Mouse (Mus musculus) lung, embryonic 15.5 days (tissue): ENCODE measurements around the gene Sim1. TPM values are rescaled to one million over a fixed set of nuclear protein-coding genes. Genes with fewer than 3 reads are reported as not detected.
A peak's percentile ranks its signal among the peaks of the same experiment; 100 is the strongest.

Experiments
- ATAC-seq: fragments of 200-750 bp; cut with Nextera tagmentation; 2 replicates; pipeline ENCODE4 v1.8.0; 2017; ENCODE audit warnings: moderate number of reproducible peaks, borderline replicate concordance; ENCODE audit not compliant: low FRiP score, low TSS enrichment; ENCODE audit errors: extremely low read depth
- H3K27ac ChIP-seq: fragments of 300-500 bp; sonication (generic); 2 replicates; pipeline ENCODE4 v1.5.1; 2015; ENCODE audit warnings: moderate library complexity, mild to moderate bottlenecking, inconsistent platforms
- H3K27me3 ChIP-seq: fragments of 300-500 bp; sonication (generic); 2 replicates; pipeline ENCODE4 v1.6.1; 2015; ENCODE audit warnings: inconsistent platforms
- H3K36me3 ChIP-seq: fragments of 300-500 bp; sonication (generic); 2 replicates; pipeline ENCODE4 v1.6.1; 2015; ENCODE audit warnings: inconsistent platforms
- H3K4me1 ChIP-seq: fragments of 300-500 bp; sonication (generic); 2 replicates; pipeline ENCODE4 v1.6.1; 2015; ENCODE audit warnings: inconsistent platforms
- H3K4me2 ChIP-seq: fragments of 300-500 bp; sonication (generic); 2 replicates; pipeline ENCODE4 v1.6.1; 2015; ENCODE audit warnings: inconsistent platforms, mild to moderate bottlenecking, moderate library complexity
- H3K4me3 ChIP-seq: fragments of 300-500 bp; sonication (generic); 2 replicates; pipeline ENCODE4 v1.5.1; 2015; ENCODE audit warnings: mild to moderate bottlenecking, inconsistent platforms
- H3K9ac ChIP-seq: fragments of 300-500 bp; sonication (generic); 2 replicates; pipeline ENCODE4 v1.6.1; 2015; ENCODE audit warnings: inconsistent platforms
- H3K9me3 ChIP-seq: fragments of 300-500 bp; sonication (generic); 2 replicates; pipeline ENCODE4 v1.6.1; 2016; ENCODE audit warnings: inconsistent platforms
- WGBS: fragments of 180-500 bp; shearing (Covaris S2); methylation state at CpG from one replicate; pipeline ENCODE4 v1.1.7; 2015; 5-methylcytosine and 5-hydroxymethylcytosine counted together
- polyA plus RNA-seq: library from polyadenylated mRNA; unstranded; fragments of >200 nt; fragmentation: Nextera tagmentation; extraction: Ambion mirVana; gene quantifications from 2 replicates; pipeline ENCODE4 v1.2.1, GENCODE M21; 2015

The Sim1 gene
- not detected in 2 replicates for polyA plus RNA-seq

- peak within 1 kb of the TSS; percentile 46 for H3K4me3 ChIP-seq
- H3K4me2 ChIP-seq, result peak within 1 kb of the TSS; percentile 75
- H3K27me3 ChIP-seq, result peaks cover 95% of the 10 kb centered on the region
- H3K27ac ChIP-seq, result no peak within 1 kb of the TSS
- H3K36me3 ChIP-seq, result no peaks in the 10 kb centered on the region
- ATAC-seq, result peak; percentile 90
- WGBS, result under 1% methylated on average over 60 of the region's 62 CpGs
- H3K4me1 ChIP-seq, result peaks cover 19% of the 10 kb centered on the region
- no peak within 1 kb of the TSS for H3K9ac ChIP-seq
- no peaks in the 10 kb centered on the region for H3K9me3 ChIP-seq
These were observed at the start of gene Sim1 for GRCm38 (mm10) chr10:50894170-50894991. Gene Sim1, plus strand, starts transcription at chr10:50894754.

DNA sequence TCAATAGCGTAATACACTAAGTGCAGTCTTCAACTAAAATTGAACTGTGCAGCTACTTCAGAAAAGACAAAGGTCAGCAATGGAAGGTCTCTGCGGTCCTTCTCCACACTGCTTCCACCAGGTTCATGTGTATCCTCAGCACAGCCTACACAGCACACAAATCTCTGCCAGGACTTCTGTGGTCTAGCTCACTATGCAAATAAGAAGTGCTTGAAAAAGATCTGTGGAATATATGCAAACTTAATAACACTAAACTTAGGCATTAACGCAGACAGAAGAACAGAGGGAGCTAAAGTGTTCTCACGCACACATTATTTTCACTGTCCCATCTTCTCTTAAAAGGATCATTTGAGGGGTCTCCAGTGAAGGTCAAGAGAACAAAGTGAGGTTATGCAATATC is 26.4 kb upstream of the Sim1 start:
- Histone ChIP-seq H3K9ac (no peak overlapping the region), H3K27ac (no peak overlapping the region), H3K9me3 (no peaks in the 10 kb centered on the region), H3K4me2 (no peak overlapping the region), H3K4me1 (no peaks in the 10 kb centered on the region), H3K36me3 (no peaks in the 10 kb centered on the region), H3K4me3 (no peak overlapping the region), H3K27me3 (no peaks in the 10 kb centered on the region)
- WGBS, result 62% methylated on average over 4 of the region's 4 CpGs
- no peak for ATAC-seq

DNA sequence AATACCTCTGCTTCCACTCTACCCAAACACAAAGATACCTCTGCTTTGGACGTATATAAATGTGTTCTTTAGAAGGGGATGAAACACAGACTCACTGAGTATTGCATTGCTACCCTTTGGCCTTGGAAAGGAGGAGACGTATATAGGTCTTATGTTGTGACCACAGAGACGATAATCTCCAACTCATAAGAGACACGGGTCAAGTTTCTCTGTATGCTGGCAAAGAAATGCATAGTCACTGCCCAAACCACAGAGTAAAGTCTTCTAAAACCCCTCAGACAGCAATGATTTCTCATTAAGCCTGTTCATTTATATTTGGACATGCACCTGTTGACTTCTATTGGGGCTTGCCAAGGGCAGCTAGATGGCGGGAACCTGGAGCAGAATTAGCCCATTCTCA is 17.6 kb upstream of the Sim1 start:
- no peaks in the 10 kb centered on the region for H3K27me3 ChIP-seq
- H3K4me3 ChIP-seq, result no peak overlapping the region
- H3K9me3 ChIP-seq, result no peaks in the 10 kb centered on the region
- H3K4me1 ChIP-seq, result no peaks in the 10 kb centered on the region
- H3K36me3 ChIP-seq, result no peaks in the 10 kb centered on the region
- 74% methylated on average over 5 of the region's 5 CpGs for WGBS
- H3K27ac ChIP-seq, result no peak overlapping the region
- H3K9ac ChIP-seq, result no peak overlapping the region
- no peak for ATAC-seq
- no peak overlapping the region for H3K4me2 ChIP-seq

GRCm38 (mm10) chr10:50881476-50882069 is 13.0 kb upstream of the Sim1 start:
- Histone ChIP-seq H3K27me3 (no peaks in the 10 kb centered on the region), H3K4me3 (no peak overlapping the region), H3K9me3 (no peaks in the 10 kb centered on the region), H3K36me3 (no peaks in the 10 kb centered on the region), H3K9ac (no peak overlapping the region), H3K4me2 (no peak overlapping the region), H3K4me1 (no peaks in the 10 kb centered on the region), H3K27ac (no peak overlapping the region)
- 33% methylated on average over 2 of the region's 2 CpGs for WGBS
- no peak for ATAC-seq

DNA sequence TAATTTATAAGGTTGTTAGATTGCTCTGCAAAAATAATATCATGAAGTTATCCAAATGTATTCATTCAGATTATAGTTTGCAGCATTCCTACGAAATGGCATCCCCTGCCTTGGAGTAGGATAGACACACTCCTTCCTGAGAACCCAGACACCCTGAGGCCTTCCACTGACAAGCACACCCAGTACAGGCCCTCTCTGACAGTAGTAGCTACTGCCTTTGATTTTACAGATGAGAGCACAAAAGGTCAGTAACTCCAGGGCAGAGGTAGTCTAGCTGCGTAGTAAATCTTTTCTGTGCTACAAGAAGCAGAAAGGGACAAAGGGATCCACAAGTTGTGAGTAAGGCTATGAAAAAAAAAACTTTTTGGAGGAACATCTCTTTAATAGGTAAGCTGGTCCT is 12.2 kb upstream of the Sim1 start:
- ATAC-seq, result no peak
- Histone ChIP-seq H3K27me3 (no peaks in the 10 kb centered on the region), H3K4me1 (no peaks in the 10 kb centered on the region), H3K36me3 (no peaks in the 10 kb centered on the region), H3K27ac (no peak overlapping the region), H3K4me2 (no peak overlapping the region), H3K9me3 (no peaks in the 10 kb centered on the region), H3K9ac (no peak overlapping the region), H3K4me3 (no peak overlapping the region)
- 78% methylated on average over 2 of the region's 2 CpGs for WGBS

- Histone ChIP-seq H3K4me1 (no peaks in the 10 kb centered on the region), H3K27me3 (peaks cover 28% of the 10 kb centered on the region), H3K27ac (no peak overlapping the region), H3K4me2 (no peak overlapping the region), H3K9ac (no peak overlapping the region), H3K4me3 (no peak overlapping the region), H3K36me3 (no peaks in the 10 kb centered on the region), H3K9me3 (no peaks in the 10 kb centered on the region)
- ATAC-seq, result no peak
- 59% methylated on average over 4 of the region's 4 CpGs for WGBS
These were observed 8.2 kb upstream of the Sim1 start for GRCm38 (mm10) chr10:50886305-50886704.

GRCm38 (mm10) chr10:50890621-50891020 is 3.9 kb upstream of the Sim1 start:
- no peak overlapping the region for H3K27ac ChIP-seq
- H3K36me3 ChIP-seq, result no peaks in the 10 kb centered on the region
- ATAC-seq, result no peak
- H3K4me1 ChIP-seq, result peaks cover 19% of the 10 kb centered on the region
- no peak overlapping the region for H3K9ac ChIP-seq
- H3K4me2 ChIP-seq, result no peak overlapping the region
- WGBS, result 14% methylated on average over 6 of the region's 6 CpGs
- no peaks in the 10 kb centered on the region for H3K9me3 ChIP-seq
- H3K27me3 ChIP-seq, result peaks cover 70% of the 10 kb centered on the region
- H3K4me3 ChIP-seq, result no peak overlapping the region

DNA sequence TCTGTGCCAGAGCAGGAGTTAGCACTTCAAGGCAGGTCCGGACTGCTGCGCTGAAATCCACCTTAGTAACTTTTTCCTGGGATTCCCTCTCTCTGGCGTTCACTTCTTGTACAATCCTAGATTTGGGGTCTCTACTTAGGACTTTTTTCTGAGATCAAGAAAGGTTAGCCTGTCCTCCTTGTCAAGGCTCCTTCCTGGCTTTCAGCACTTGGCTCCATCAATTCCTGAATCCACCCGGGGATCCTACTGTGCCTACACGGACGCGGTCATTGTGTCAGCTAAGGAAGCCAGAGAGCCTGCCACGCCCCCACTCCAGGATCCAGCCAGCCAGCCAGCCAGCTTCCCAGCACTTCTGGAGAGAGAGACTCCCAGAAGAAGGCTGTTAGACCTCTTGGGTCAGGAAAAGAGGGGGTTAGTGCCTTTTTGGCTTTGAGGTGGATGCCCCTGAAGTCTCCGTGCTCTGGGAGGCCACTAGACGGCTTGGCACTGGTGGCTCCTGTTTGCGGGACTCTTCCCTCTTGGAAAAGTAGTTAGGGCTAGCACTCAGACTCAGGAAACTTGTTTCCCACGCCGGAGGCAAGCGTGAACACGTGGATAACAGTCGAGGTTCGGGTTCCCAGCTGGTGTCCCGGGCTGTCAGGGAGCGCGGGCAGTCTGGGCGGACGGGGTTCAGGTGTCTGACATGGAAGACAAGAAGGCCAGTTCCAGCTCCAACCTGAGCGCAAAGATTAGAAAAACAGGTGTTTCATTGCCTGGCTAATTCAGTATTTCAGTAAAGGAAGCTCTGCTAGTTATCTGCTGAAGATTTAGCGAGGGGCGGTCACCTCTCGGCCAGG is 2.5 kb upstream of the Sim1 start:
- Histone ChIP-seq H3K4me2 (peak overlapping the region; percentile 34), H3K27me3 (peaks cover 85% of the 10 kb centered on the region), H3K9ac (no peak overlapping the region), H3K9me3 (no peaks in the 10 kb centered on the region), H3K4me1 (peaks cover 19% of the 10 kb centered on the region), H3K27ac (no peak overlapping the region), H3K4me3 (no peak overlapping the region), H3K36me3 (no peaks in the 10 kb centered on the region)
- no peak for ATAC-seq
- 2% methylated on average over 26 of the region's 26 CpGs for WGBS

DNA sequence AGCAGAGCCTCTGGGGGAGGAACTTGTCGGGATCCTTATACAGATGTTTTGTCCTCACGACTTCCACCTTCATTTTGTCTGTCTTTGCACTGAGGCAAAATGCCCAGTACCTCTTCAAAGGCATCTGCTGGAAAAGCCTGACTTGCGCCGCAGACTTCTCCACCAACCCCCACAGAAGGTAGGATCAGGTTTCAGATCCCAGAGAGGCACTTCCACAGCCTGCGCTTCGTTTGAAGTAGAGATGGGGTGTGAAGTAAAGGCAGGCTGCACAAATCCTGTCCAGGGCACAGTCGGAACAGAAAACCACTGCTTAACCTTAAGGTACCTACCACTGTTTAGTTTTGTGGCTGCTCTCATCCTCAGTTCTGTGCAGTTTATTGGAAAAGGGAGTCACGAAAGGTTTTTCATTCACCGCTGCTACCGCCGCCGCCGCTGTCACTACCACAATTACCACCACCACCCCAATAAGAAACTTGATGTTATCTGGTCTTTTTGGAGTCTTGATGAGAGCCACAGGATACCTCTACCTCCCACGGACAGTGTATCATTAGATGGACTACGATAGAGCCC is 1.7 kb upstream of the Sim1 start:
- 0 out of 2 replicates have a peak overlapping the region, but pooled peaks have one; percentile 34 for H3K4me2 ChIP-seq
- no peak for ATAC-seq
- 2% methylated on average over 15 of the region's 15 CpGs for WGBS
- H3K36me3 ChIP-seq, result no peaks in the 10 kb centered on the region
- no peak overlapping the region for H3K4me3 ChIP-seq
- peaks cover 19% of the 10 kb centered on the region for H3K4me1 ChIP-seq
- H3K9ac ChIP-seq, result no peak overlapping the region
- no peaks in the 10 kb centered on the region for H3K9me3 ChIP-seq
- H3K27ac ChIP-seq, result no peak overlapping the region
- peaks cover 92% of the 10 kb centered on the region for H3K27me3 ChIP-seq

DNA sequence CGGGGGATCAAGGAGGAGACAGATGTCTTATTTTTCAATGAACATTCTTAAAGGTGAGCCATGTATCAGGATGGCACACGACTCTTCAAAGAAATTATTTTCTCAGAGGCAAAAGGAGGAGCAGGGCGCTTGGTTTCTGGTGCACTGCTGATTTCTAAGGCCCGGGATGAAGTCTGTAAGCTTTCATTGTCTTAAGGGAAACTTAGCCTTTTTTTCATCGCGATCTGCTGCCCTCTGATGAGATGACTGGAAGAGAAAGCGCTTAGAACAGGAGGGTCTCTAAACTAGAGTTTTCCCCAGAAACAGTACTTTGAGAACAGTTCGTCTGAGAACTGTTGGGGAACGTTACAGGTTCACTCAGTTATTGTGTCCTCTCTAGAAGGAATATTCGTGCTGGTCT is 1.0 kb upstream of the Sim1 start:
- 6% methylated on average over 10 of the region's 10 CpGs for WGBS
- Histone ChIP-seq H3K36me3 (no peaks in the 10 kb centered on the region), H3K4me1 (peaks cover 19% of the 10 kb centered on the region), H3K27ac (no peak overlapping the region), H3K9ac (no peak overlapping the region), H3K27me3 (peaks cover 99% of the 10 kb centered on the region), H3K9me3 (no peaks in the 10 kb centered on the region), H3K4me3 (no peak overlapping the region), H3K4me2 (no peak overlapping the region)
- no peak for ATAC-seq

DNA sequence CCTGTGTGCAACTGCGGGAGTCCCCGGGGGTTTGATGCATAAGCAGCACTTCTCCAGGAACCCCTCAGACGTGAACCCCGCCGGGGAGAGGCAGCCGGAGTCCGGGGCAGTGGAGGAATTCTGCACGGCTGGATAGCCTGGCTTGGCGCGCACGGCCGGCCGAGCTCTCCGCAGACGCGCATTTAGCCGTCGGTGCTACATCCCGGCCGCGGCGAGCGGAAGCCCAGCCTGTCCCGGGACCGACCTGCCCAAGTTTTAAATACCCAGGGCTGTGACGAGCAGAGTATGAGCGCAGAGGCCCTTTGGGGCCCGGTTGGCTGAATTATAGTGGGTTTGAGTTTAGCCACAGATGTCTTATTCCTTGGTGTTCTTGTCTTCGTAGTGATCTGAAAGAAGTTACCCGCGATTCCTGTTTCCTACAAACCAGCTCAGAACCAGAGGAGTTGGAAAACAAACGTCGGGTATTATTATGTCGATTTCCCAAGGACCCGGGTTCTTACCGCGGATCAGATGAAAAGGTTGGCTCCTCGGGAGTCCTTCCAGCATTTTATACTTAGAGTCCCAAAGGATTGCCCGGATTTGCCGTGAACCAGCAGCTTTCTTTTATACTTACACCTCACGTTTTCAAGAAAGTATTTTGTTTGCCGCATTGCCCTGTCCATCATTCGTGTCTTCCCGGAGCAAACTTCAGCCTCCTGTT is 687 bp downstream of the Sim1 start:
- Histone ChIP-seq H3K27me3 (peaks cover 94% of the 10 kb centered on the region), H3K4me2 (peak overlapping the region; percentile 75), H3K4me3 (peak overlapping the region; percentile 46), H3K4me1 (peaks cover 19% of the 10 kb centered on the region), H3K9me3 (no peaks in the 10 kb centered on the region), H3K9ac (no peak overlapping the region), H3K27ac (no peak overlapping the region), H3K36me3 (no peaks in the 10 kb centered on the region)
- 1% methylated on average over 44 of the region's 44 CpGs for WGBS
- peak; percentile 15; the same call in 1 of the 2 replicates for ATAC-seq
